Mouse (Mus musculus): ENCODE results near the gene Aen. TPM values are rescaled to one million over a fixed set of nuclear protein-coding genes. Genes with fewer than 3 reads are reported as not detected.

Aen gene
- total RNA-seq, 2 experiments from 2014 or later = 20.6 to 22.1 TPM

DNA sequence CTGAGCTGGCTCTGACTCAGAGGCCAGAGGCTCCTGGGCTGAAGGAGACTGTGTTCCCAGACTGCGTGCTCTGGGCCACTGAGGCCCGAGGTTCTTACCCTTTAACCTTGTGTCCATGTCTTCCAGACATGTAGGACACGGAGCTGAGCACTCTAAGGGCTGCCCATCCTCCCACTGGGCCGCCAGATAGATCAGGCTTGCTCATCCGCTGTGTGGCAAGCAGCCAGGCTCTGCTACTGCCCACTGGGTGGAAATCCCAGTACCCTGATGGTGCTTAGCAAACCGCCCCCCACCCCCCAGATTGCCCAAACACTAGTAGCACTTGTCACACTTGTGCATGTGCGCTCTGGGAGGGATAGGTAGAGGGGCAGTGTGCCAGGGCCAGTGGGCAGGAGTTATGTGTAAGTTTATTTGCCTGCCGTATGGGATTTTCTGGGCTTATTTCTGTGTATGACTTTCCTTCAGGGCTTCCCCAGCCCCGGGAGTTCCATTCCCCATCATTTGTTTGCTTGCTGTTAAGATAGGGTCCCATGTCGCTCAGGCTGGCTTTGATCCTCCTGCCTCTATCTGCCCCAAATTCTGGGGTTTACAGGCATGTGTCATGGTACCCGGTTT lies 19.3 kb downstream of the Aen start:
- no peak for TF ChIP-seq CTCF (IDR thresholded peaks at IDR 0.05)
- Histone ChIP-seq H3K4me3 (no peak overlapping the region), H3K27ac (no peak overlapping the region)
- intact Hi-C loops (cut with DNase I) = no loop called here
- DNase-seq (ENCODE audit: extremely low spot score in 1 of 2, low spot score in 2 of 2) = no peak

DNA sequence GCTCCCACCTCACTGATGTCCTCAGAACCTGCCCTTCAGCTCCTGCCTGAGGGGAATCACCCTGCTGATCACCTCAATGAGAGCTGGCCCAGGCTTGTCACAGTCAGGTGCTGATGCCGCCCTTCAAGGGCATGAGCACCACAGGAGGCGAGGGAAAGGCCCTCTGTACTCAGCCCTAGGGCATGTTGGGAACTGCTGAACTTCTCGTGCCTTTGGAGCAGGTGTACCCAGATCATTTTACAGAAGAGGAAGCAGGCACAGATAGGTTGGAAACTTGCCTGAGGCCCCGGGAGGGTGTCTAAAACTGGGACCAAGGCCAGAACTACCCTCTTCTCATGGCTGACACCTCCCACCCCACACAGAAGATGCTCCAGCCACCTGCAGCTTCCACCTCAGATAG lies 23.0 kb downstream of the Aen start:
- no peak for TF ChIP-seq CTCF (IDR thresholded peaks at IDR 0.05)
- Histone ChIP-seq H3K4me3 (no peak overlapping the region), H3K27ac (no peak overlapping the region)
- intact Hi-C loops (cut with DNase I) = no loop called here
- no peak for DNase-seq (ENCODE audit: extremely low spot score in 1 of 2, low spot score in 2 of 2)

DNA sequence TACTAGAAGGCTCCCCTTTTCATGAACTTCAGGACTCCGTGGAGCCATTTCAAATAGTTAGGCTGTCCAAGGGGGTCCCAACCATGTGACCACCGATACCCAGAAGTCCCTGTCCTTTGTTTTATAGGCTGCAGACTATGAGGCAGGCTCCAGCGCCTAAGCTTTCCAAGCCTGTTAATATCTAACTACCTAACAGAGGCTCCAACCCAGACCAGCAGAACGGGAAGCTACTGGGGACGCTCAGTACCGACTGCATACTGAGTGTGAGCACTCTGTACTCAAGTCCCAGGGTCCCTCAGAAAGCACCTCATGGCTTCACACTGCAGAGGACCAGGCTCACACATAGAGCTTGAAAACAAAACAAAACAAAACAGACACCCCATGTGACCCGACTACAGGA lies 26.9 kb downstream of the Aen start:
- no peak for TF ChIP-seq CTCF (IDR thresholded peaks at IDR 0.05)
- intact Hi-C loops (cut with DNase I) = loop anchor here (5.0 kb wide), 2 partner anchors 310 to 425 kb away; no protein-coding TSS in a partner anchor
- no peak overlapping the region for H3K4me3 ChIP-seq
- H3K27ac ChIP-seq = no peak overlapping the region
- DNase-seq (ENCODE audit: extremely low spot score in 1 of 2, low spot score in 2 of 2) = no peak

DNA sequence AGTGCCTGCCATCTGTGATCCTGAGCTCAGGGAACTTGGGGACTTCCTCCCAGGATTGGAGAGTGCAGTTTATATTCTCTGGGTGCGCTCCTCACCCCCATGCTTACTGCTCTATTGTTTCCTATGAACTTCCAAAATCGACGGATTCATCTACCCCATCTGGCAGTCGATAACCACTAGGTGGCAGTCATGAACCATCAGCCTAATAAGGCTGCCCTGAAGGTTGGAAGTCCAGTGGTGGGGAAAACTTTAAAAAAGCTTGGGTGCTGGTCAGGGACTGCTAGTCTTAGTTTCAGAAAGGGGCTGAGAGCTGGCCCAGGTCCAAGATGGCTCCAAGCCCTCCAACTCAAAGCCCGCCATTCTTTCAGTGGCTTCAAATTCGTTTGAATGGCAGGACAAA lies 28.6 kb downstream of the Aen start:
- no peak overlapping the region for H3K27ac ChIP-seq
- H3K4me3 ChIP-seq = no peak overlapping the region
- peak; percentile 59 to 69 for DNase-seq (ENCODE audit: extremely low spot score in 1 of 2, low spot score in 2 of 2)
- intact Hi-C loops (cut with DNase I) = loop anchor here (1.0 to 5.0 kb wide), 3 partner anchors 156 to 423 kb away; no protein-coding TSS in a partner anchor
- TF ChIP-seq CTCF (IDR thresholded peaks at IDR 0.05) = peak; percentile 90

DNA sequence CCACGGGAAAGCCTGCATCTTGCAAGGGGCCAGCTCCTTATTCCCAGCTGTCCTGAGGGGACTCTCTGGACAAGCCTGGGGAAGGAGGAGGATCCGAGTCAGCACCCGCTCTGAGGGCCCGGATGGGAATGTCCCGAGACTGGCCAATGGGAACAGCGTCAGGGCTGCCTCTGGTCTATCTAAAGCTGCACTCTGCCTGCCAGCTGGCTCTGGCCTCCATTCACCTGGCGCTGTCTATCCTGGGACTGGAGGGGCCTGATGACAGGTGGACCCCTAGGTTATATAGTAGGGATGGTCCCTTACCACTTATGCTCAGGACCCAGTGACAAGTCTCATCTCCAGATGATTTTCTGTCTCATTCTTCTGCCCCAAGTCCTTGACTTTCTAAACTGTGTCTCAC lies 29.1 kb downstream of the Aen start:
- H3K4me3 ChIP-seq = no peak overlapping the region
- no peak for DNase-seq (ENCODE audit: extremely low spot score in 1 of 2, low spot score in 2 of 2)
- intact Hi-C loops (cut with DNase I) = loop anchor here (1.0 to 5.0 kb wide), 3 partner anchors 156 to 423 kb away; no protein-coding TSS in a partner anchor
- TF ChIP-seq CTCF (IDR thresholded peaks at IDR 0.05) = no peak
- H3K27ac ChIP-seq = no peak overlapping the region

DNA sequence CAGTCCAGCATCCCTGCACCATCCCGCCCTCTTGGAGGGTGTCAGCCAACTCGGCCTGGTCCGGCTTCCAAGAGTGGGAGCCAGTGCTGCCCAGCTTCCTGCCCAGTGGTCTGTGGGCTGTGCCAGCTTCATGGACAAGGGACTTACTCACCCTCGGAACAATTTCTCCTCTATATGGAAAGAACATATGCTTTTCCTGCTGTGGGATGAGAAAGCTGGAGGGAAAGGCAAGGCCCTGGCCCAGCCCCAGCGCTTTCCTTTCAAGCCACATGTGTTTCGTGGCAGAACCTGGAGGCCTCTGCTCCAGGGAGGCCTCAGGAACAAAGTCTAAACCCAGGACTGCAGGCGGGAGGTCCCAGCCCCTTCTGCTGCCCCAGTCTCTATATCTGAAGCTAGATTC lies 30.0 kb downstream of the Aen start:
- TF ChIP-seq CTCF (IDR thresholded peaks at IDR 0.05) = no peak
- intact Hi-C loops (cut with DNase I) = no loop called here
- Histone ChIP-seq H3K4me3 (no peak overlapping the region), H3K27ac (no peak overlapping the region)
- no peak for DNase-seq (ENCODE audit: extremely low spot score in 1 of 2, low spot score in 2 of 2)

DNA sequence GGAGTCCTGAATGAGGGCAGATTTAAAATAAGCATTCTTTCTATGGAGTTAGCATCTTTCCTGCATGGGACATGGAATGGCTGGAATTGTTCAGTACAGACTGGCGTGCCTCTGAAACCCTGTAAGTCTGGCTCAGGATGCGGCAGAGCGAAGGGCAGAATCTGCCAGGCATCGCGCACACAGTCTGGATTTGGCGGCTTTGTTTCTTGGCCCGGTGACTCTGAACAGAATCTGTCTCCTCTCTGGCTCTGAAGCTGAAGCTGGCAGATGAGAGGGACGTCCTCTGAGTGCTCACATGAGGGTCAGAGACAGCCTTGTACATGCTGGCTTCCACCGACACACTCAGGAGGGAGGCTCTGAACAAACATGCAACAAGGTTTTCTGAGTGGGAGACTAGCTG lies 30.5 kb downstream of the Aen start:
- H3K27ac ChIP-seq = no peak overlapping the region
- intact Hi-C loops (cut with DNase I) = no loop called here
- no peak for DNase-seq (ENCODE audit: extremely low spot score in 1 of 2, low spot score in 2 of 2)
- no peak for TF ChIP-seq CTCF (IDR thresholded peaks at IDR 0.05)
- H3K4me3 ChIP-seq = no peak overlapping the region

DNA sequence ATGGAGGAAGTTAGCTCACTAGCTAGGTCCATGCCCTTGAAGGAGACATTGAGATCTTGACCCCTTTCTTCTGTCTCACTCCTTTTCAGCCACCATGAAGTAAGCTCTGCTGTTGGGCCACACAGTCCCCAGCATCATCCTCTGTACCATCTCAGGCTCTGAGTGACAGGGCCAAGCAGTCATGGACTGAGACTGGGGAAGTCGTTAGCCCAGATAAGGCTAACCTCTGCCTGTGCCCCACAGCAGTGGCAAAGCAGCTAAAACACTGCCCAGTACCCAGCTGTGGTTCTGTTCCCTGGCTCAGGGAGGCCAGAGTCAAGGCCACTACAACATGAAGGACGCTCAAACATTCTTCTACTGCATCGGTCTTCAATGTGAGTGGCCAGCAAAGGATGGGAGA lies 31.6 kb downstream of the Aen start:
- intact Hi-C loops (cut with DNase I) = no loop called here
- TF ChIP-seq CTCF (IDR thresholded peaks at IDR 0.05) = no peak
- no peak for DNase-seq (ENCODE audit: extremely low spot score in 1 of 2, low spot score in 2 of 2)
- no peak overlapping the region for H3K27ac ChIP-seq
- no peak overlapping the region for H3K4me3 ChIP-seq

DNA sequence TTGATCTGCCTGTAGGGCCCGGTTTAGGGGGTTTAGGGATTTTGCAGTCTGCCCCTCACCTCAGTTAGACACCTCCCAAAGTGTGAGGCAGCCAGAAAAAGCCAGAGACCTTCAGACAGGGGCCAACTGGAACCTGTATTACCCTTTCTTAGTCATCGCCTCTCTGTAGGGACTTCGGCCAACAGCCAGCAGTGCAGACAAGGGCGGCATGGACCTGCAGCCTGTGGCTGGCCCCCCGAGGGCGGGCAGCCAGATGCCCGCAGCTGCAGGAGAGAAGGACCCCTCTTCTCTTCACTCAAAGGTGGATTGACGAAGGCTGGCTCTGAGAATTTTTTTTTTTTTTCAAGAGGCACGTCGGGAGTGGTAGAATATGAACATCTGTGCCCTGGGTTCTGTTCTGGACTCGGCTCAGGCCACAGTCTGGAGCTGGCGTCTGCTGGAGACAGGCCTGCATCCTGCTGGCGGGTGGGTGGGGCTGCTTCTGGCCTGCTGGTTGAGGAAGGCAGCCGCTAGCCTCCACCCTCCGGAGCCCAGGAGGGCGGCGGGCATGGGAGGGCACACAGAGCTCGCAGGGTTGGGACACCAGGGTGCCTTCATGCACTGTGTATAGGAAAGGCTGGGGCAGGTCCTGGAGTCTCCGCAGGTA lies 43.4 kb downstream of the Aen start:
- Histone ChIP-seq H3K27ac (no peak overlapping the region), H3K4me3 (no peak overlapping the region)
- intact Hi-C loops (cut with DNase I) = no loop called here
- DNase-seq (ENCODE audit: extremely low spot score in 1 of 2, low spot score in 2 of 2) = no peak
- TF ChIP-seq CTCF (IDR thresholded peaks at IDR 0.05) = no peak

DNA sequence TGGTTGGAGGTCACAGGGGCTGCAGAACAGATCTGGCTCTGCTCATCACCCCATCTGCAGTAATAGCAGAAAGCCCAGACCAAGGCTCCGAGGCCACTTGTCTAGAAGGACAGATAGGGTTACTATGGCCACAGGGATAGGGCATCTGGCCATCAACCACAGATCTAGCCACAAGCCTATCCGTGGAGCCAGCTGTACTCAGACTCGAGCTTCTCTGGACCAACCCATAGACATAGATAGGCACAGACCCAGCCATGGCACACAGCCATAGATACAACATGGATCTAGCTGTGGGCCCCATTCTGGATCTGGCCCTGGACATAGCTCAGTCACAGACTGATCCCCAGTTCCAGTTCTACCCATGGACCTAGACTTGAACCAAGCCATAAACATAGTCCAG lies 45.3 kb downstream of the Aen start:
- DNase-seq (ENCODE audit: extremely low spot score in 1 of 2, low spot score in 2 of 2) = no peak
- intact Hi-C loops (cut with DNase I) = no loop called here
- Histone ChIP-seq H3K27ac (no peak overlapping the region), H3K4me3 (no peak overlapping the region)
- TF ChIP-seq CTCF (IDR thresholded peaks at IDR 0.05) = no peak

DNA sequence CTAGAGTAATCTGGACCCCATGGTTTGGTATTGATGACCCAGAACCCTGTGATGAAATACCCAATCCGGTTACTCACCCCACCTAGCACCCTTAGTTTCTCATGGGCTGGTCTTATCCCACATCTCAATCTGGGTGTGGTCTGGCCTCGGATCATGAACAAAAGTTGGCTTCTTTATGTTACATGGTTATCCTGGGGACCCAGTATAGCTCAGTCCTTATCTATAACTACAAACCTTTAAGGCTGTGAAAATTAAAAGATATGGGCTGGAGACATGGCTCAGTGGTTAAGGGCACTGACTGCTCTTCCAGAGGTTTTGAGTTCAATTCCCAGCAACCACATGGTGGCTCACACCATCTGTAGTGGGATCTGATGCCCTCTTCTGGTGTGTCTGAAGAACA lies 46.9 kb downstream of the Aen start:
- no peak for TF ChIP-seq CTCF (IDR thresholded peaks at IDR 0.05)
- Histone ChIP-seq H3K4me3 (no peak overlapping the region), H3K27ac (no peak overlapping the region)
- DNase-seq (ENCODE audit: extremely low spot score in 1 of 2, low spot score in 2 of 2) = no peak
- intact Hi-C loops (cut with DNase I) = no loop called here

DNA sequence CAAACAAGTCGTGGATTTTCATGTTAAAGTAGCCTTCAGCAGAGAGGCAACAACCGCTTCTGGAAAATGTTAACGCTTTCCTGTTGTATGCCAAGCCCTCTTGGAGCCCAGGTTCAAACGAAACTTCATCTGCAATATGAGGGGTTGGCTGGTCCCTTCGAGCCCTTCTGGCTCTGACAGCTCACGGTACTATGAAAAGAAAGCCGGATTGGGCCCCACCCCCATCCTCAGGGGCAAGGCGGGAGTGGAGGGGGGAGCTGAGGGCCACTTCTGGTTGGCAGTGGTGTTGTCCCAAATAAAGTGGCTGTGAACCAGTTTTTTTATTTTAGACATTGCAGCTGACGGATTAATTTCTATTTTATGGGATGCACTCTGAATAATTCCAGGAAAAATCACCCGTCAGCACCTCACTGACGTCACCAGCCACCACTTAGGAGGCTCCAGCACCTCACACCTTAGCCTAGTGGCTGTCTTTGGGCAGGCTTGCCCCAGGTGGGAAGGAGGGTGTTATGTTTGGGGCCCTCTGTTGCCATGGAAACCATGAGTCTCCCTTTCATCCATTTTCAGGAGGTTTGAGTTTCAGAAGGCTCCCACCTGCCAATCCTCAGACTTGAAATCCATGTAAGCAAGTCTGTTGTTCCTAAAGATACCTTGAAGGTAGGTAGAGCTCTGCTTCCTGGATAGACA lies 58.4 kb downstream of the Aen start:
- intact Hi-C loops (cut with DNase I) = no loop called here
- Histone ChIP-seq H3K27ac (no peak overlapping the region), H3K4me3 (no peak overlapping the region)
- no peak for TF ChIP-seq CTCF (IDR thresholded peaks at IDR 0.05)
- DNase-seq (ENCODE audit: extremely low spot score in 1 of 2, low spot score in 2 of 2) = no peak

Data from left cerebral cortex, adult 2 months (tissue).